Mouse (Mus musculus) mouse embryonic stem cell (cell line): Measurements from ENCODE around the gene Selenon.
"Not testable (repeated sequence)": the region's sequence is repeated elsewhere in the genome, so short reads cannot be mapped to it uniquely, and the experiment has no call there.

Experiments
- in situ Hi-C, 2 experiments: fragments of 300-500 bp; cut with MboI; formaldehyde crosslinking; loops; 1 replicate in 1 of 2; 3 replicates in 1 of 2; pipeline ENCODE4 v1.14.3; 2019 to 2020; ENCODE audit warnings: low sequenced_read_pairs in 2 of 2, low pct_unique_long_range_greater_than_20kb in 1 of 2, mixed read lengths in 1 of 2; ENCODE audit not compliant: unreplicated experiment in 1 of 2

Selenon gene

DNA sequence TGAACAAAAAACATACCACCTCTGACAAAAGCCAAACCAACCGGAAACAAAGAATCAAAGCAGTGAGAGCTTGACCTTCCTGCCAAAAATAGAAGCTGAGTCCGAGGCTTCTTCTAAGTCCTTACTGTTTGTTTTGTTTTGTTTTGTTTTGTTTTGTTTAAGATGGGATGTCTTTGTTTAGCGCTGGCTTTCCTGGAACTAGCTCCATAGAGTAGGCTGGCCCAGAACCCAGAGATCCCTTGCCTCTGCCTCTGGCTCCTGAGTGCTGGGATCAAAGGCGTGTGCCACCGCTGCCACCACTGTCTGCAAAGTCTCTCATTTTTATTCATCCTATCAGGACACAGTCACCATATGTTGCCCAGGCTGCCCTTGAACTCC is 56.4 kb downstream of the Selenon start:
- in situ Hi-C loops = no loop called here

DNA sequence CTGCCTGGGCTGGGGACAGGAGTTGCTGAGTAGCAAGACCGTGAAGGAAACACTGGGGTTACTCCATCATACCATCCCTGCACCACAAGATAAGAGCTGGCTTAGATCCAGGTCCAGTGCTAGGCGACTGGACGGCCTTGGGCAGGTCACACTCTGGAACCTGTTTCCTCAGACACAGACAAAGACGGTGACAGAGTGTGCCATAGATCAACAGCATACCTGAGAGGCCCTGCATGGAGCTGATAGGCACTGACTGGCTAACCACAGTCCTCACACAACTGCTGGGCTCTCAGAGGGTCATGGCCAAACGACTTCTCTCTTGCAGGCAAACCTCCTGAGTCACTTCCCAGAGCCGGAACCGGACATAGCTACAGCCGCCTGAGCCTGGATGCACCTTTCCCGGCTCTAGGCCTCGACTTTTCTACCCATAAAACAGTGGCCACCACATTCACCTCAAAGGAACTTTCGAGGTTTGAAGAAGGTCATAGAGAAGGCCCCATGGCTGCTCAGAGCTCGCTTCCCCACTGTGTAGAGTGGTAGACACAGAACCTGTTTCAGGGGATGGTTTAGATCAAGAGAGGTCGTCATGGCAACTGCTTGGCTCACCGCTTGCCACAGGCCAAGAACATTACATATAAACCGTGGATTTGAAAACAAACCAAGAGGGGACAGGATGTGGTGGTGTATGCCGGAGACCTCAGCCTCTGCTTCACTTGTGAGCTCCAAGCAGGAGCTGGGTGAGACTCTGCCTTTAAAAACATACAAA is 57.0 kb downstream of the Selenon start:
- in situ Hi-C loops = no loop called here

DNA sequence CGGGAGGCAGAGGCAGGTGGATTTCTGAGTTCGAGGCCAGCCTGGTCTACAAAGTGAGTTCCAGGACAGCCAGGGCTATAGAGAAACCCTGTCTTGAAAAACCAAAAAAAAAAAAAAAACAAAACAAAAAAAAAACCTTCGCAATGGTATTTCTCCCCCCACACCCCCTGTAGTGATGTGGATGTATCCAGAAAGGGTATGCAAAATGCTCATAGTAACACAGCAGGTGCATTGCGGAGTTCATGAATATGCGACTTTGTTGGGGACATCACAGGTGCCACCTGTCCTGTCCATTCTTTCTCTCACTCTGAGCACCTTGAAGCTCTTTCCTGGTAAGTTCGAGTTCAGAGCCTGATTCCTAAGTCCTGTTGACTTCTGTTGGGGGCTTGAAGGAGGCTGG is 57.8 kb downstream of the Selenon start:
- in situ Hi-C loops = not testable (repeated sequence)

DNA sequence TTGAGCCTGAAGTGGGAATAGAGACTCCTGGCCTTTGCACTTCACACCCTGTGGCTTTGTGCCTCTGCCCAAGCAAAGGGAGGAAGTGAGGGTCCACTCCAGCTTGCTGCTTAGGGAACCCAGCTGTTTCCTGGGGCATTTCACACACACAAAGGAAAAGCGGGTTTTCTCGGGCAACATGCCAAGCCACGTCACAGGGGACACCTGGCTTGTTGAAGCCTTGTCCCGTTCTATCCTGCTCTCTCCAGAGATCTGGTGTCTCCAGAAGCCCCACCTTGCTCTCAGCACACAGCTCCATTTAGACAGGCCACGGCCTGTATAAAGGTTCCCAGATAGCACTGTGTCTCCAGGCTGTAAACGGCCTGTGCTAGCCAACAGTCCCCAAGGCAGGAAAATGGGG is 60.2 kb downstream of the Selenon start:
- in situ Hi-C loops = no loop called here

DNA sequence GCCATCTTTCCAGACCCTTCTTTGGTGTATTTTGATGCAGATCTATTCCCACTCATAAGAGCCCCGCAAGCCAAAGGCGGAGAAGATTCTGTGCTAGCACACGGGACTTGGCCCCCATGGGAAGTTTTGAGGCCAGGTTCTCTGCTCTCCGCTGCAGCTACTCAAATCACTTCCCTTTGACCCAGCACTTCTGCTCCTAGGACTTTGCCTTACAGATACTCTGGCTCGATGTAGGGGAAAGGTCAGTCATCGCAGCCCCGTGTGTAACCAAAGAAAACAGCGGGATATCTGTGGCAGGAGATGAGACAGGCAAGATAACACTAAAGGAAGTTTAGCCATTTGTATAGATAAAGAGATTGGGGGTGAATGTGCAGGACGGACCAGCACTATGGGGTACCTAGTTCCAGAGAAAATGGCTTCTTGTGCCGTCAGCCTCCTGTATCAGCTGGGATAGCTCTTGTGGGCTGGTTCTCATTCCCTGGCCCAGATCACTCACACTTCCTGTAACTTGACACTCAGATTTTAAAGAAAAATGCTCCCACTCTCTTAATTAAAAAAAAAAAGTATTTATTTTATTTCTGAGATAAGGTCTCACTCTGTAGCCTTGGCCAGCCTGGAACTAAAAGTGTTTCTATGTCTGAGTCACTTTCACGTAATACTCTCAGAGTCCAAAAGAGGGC is 61.8 kb downstream of the Selenon start:
- in situ Hi-C loops = no loop called here

DNA sequence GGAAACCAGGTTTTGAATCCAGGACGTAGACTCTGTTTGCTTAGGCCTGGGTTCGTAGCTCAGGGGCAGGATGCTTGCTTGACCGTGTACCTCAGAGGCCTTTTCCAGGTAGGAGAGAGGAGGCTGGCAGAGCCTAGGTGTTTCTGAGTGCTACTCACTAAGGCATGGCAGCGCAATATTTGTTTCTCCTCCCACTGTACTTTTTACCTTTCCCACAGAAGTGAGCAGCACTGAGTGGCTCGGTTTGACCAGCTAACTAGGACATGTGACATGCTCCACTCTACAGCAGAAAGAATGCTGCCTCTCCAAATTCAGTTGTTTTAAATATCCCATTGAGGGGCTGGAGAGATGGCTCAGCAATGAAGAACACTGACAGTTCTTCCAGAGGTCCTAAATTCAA is 63.8 kb downstream of the Selenon start:
- in situ Hi-C loops = no loop called here
